In genomic region chr7:133099266-133099665, GRCm38 (mm10) we compare ENCODE assay signal across 13 mouse cellular contexts. TPM values are rescaled to one million over a fixed set of nuclear protein-coding genes. Genes with fewer than 3 reads are reported as not detected.
DNase-seq lines count a peak whose midpoint lies in the region; ATAC-seq and TF ChIP-seq lines count a peak whose summit lies in the region.
"Had no signal": no experiment of that assay in that cellular context is flagged by ENCODE, and none has a peak within 500 bp of the region (broad histone marks: within the 10 kb centered on the region; RNA-seq: fewer than 3 reads in every experiment).

No protein-coding gene starts in this region.

- no peaks in the 10 kb centered on the region for H3K9me3 ChIP-seq in intestine, embryonic 15.5 days
- no peaks in the 10 kb centered on the region for H3K9me3 ChIP-seq in intestine, embryonic 16.5 days (ENCODE audit: control insufficient read depth, low read length)
- no peaks in the 10 kb centered on the region for H3K9me3 ChIP-seq in heart, embryonic 13.5 days
- no peaks in the 10 kb centered on the region for H3K9me3 ChIP-seq in lung, postnatal 0 days (ENCODE audit: low read length)

- in situ Hi-C loops in Patski (cut with MboI; ENCODE audit: low pct_unique_long_range_greater_than_20kb): no loop called here

- CTCF ChIA-PET in Patski (lab: Charles Lee): interaction anchor here (0.9 to 1.2 kb wide), 2 partner anchors 9 to 59 kb away, joined by 3 read pairs; no protein-coding TSS in a partner anchor

- DNase-seq in Patski (ENCODE audit: low read depth, low spot score): no peak
- peak; percentile 38 for DNase-seq in lung, postnatal 0 days (ENCODE audit: low spot score)
- no peak for DNase-seq in left cerebral cortex, adult 18-20 months (ENCODE audit: low spot score in 2 of 2)
- DNase-seq in cerebellum, postnatal 10 days: no peak
- DNase-seq in cerebellum, adult 11 months: no peak
- DNase-seq: cerebellum, adult 9-11 months; gastrocnemius, postnatal 36 days; right cerebral cortex, postnatal 25 days had no signal

- no peak overlapping the region for H3K9ac ChIP-seq in intestine, embryonic 15.5 days
- no peak overlapping the region for H3K9ac ChIP-seq in intestine, embryonic 16.5 days (ENCODE audit: low read depth, low read length)
- H3K9ac ChIP-seq in heart, embryonic 13.5 days: no peak overlapping the region
- H3K9ac ChIP-seq in lung, postnatal 0 days (replicated peaks; ENCODE audit: low read depth): no peak overlapping the region

- no peak for TF ChIP-seq CTCF in Patski (IDR thresholded peaks at IDR 0.05)
- no peak for TF ChIP-seq CTCF in lung, postnatal 0 days (IDR thresholded peaks at IDR 0.05)

- no peak overlapping the region for H3K4me3 ChIP-seq in intestine, embryonic 15.5 days (replicated peaks)
- H3K4me3 ChIP-seq in intestine, embryonic 16.5 days (ENCODE audit: low read length): no peak overlapping the region
- H3K4me3 ChIP-seq in heart, embryonic 13.5 days: no peak overlapping the region
- H3K4me3 ChIP-seq in lung, postnatal 0 days (ENCODE audit: low read depth, low read length): no peak overlapping the region
- H3K4me3 ChIP-seq: myocyte had no signal

- H3K4me1 ChIP-seq in intestine, embryonic 15.5 days (replicated peaks): peaks cover 24% of the 10 kb centered on the region
- peaks cover 22% of the 10 kb centered on the region for H3K4me1 ChIP-seq in intestine, embryonic 16.5 days (ENCODE audit: control insufficient read depth, insufficient read depth, low read length)
- peaks cover 71% of the 10 kb centered on the region for H3K4me1 ChIP-seq in heart, embryonic 13.5 days
- peaks cover 11% of the 10 kb centered on the region for H3K4me1 ChIP-seq in lung, postnatal 0 days (ENCODE audit: insufficient read depth, low read depth, low read length)

- 0 out of 2 replicates have a peak overlapping the region, but pooled peaks have one; percentile 48 for H3K27ac ChIP-seq in intestine, embryonic 15.5 days
- H3K27ac ChIP-seq in intestine, embryonic 16.5 days (ENCODE audit: low read length): no peak overlapping the region
- peak overlapping the region; percentile 75 for H3K27ac ChIP-seq in heart, embryonic 13.5 days (replicated peaks)
- peak overlapping the region; percentile 43; the same call in 1 of the 2 replicates for H3K27ac ChIP-seq in lung, postnatal 0 days (ENCODE audit: low read length)
- H3K27ac ChIP-seq: macrophage had no signal

- TF ChIP-seq EP300 in lung, postnatal 0 days (IDR thresholded peaks at IDR 0.05): no peak

- no peak overlapping the region for H3K4me2 ChIP-seq in intestine, embryonic 15.5 days (replicated peaks)
- H3K4me2 ChIP-seq in intestine, embryonic 16.5 days (ENCODE audit: low read depth, low read length): no peak overlapping the region
- H3K4me2 ChIP-seq in heart, embryonic 13.5 days: peak overlapping the region; percentile 43
- H3K4me2 ChIP-seq in lung, postnatal 0 days (replicated peaks; ENCODE audit: low read depth, low read length): 0 out of 2 replicates have a peak overlapping the region, but pooled peaks have one; percentile 17

- H3K27me3 ChIP-seq in intestine, embryonic 15.5 days (replicated peaks): no peaks in the 10 kb centered on the region
- H3K27me3 ChIP-seq in intestine, embryonic 16.5 days (replicated peaks; ENCODE audit: control insufficient read depth, insufficient read depth, low read length): no peaks in the 10 kb centered on the region
- no peaks in the 10 kb centered on the region for H3K27me3 ChIP-seq in Patski
- H3K27me3 ChIP-seq in heart, embryonic 13.5 days (replicated peaks): no peaks in the 10 kb centered on the region
- H3K27me3 ChIP-seq in lung, postnatal 0 days (replicated peaks; ENCODE audit: insufficient read depth, low read length): no peaks in the 10 kb centered on the region

- POLR2A ChIA-PET in Patski (lab: Charles Lee): interaction anchor here (0.7 kb wide), 2 partner anchors 11 to 118 kb away, joined by 4 read pairs; no protein-coding TSS in a partner anchor

- no peak for ATAC-seq in intestine, embryonic 15.5 days
- no peak for ATAC-seq in intestine, embryonic 16.5 days
- ATAC-seq in Patski: peak; percentile 79
- no peak for ATAC-seq in heart, embryonic 13.5 days (ENCODE audit: extremely low read depth, insufficient number of reproducible peaks, low FRiP score, low TSS enrichment)
- ATAC-seq in lung, postnatal 0 days: no peak

- WGBS in intestine, embryonic 15.5 days: 39% methylated on average over 4 of the region's 4 CpGs
- 33% methylated on average over 4 of the region's 4 CpGs for WGBS in intestine, embryonic 16.5 days
- 31% methylated on average over 4 of the region's 4 CpGs for WGBS in heart, embryonic 13.5 days
- WGBS in lung, postnatal 0 days: 18% methylated on average over 4 of the region's 4 CpGs

- no peaks in the 10 kb centered on the region for H3K36me3 ChIP-seq in intestine, embryonic 15.5 days
- no peaks in the 10 kb centered on the region for H3K36me3 ChIP-seq in intestine, embryonic 16.5 days (ENCODE audit: control insufficient read depth, insufficient read depth, low read length)
- H3K36me3 ChIP-seq in heart, embryonic 13.5 days: peaks cover 5% of the 10 kb centered on the region; the same call in 1 of the 2 replicates
- no peaks in the 10 kb centered on the region for H3K36me3 ChIP-seq in lung, postnatal 0 days (ENCODE audit: insufficient read depth, low read length)

RNA-seq across cellular contexts. Expression of gene Fgfr2, which starts 23.9 kb away (rescaled TPM):
- 61.9 and 67.0 TPM in 2 replicates for polyA plus RNA-seq in intestine, embryonic 15.5 days (2015; fragmentation: Nextera tagmentation; extraction: Ambion mirVana)
- polyA plus RNA-seq in intestine, embryonic 16.5 days (2015; fragmentation: Nextera tagmentation; extraction: Ambion mirVana): 47.3 and 47.6 TPM in 2 replicates
- 48.8 TPM for polyA plus RNA-seq in Patski (2021)
- polyA plus RNA-seq in heart, embryonic 13.5 days (2015; fragmentation: Nextera tagmentation; extraction: Ambion mirVana): 19.2 and 22.5 TPM in 2 replicates
- polyA plus RNA-seq in lung, postnatal 0 days (2015; fragmentation: Nextera tagmentation; extraction: Ambion mirVana): 100 and 110 TPM in 2 replicates
- total RNA-seq in left cerebral cortex, adult 18-20 months (2021): 10 to 100 TPM; 44.0 to 52.8 TPM
- polyA plus RNA-seq: macrophage had no signal

RNA-seq across cellular contexts. Expression of gene Ctbp2, which starts 24.9 kb away (rescaled TPM):
- 85.3 and 85.5 TPM in 2 replicates for polyA plus RNA-seq in intestine, embryonic 15.5 days (2015; fragmentation: Nextera tagmentation; extraction: Ambion mirVana)
- 78.3 and 80.2 TPM in 2 replicates for polyA plus RNA-seq in intestine, embryonic 16.5 days (2015; fragmentation: Nextera tagmentation; extraction: Ambion mirVana)
- 82.8 TPM for polyA plus RNA-seq in Patski (2021)
- polyA plus RNA-seq in heart, embryonic 13.5 days (2015; fragmentation: Nextera tagmentation; extraction: Ambion mirVana): 46.8 and 50.6 TPM in 2 replicates
- 45.6 and 51.2 TPM in 2 replicates for polyA plus RNA-seq in lung, postnatal 0 days (2015; fragmentation: Nextera tagmentation; extraction: Ambion mirVana)
- 10 to 100 TPM; 26.4 to 27.3 TPM for total RNA-seq in left cerebral cortex, adult 18-20 months (2021)

Comparison
In these comparisons a context has a peak if more than half of its experiments do, and no peak if none do; other contexts are left out.
1. H3K4me2 ChIP-seq: peak in heart, embryonic 13.5 days (single experiment) and lung, postnatal 0 days (single experiment); none in intestine, embryonic 15.5 days (single experiment) and intestine, embryonic 16.5 days (single experiment).